Comparison of ENCODE assay signal across 20 mouse cellular contexts in the genomic region with DNA sequence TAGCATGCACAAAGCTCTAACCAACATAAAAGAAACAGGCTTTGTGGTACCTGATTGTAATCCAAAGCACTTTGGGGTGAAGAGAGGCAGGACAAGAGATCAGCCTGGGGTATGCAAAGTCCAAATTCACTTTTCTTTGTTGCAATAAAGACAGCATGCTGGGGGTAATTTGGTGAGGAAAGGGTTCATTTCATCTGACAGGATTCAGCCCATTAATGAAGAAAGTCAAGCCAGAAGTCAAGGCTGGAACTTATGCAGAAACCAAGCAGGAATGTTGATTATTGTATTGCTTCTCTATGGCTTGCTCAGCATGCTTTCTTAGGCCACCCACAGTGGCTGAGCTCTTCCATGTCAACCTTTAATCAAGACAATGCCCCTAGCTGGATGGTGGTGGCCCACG. TPM values are rescaled to one million over a fixed set of nuclear protein-coding genes. Genes with fewer than 3 reads are reported as not detected.
DNase-seq lines count a peak whose midpoint lies in the region; TF ChIP-seq lines count a peak whose summit lies in the region.
"Had no signal": no experiment of that assay in that cellular context is flagged by ENCODE, and none has a peak within 500 bp of the region (broad histone marks: within the 10 kb centered on the region; RNA-seq: fewer than 3 reads in every experiment).

No protein-coding gene starts in this region.

- no peaks in the 10 kb centered on the region for H3K9me3 ChIP-seq in ES-Bruce4 (replicated peaks; ENCODE audit: control insufficient read depth, insufficient read depth, low read length, poor library complexity, severe bottlenecking)
- no peaks in the 10 kb centered on the region for H3K9me3 ChIP-seq in ES-E14 (ENCODE audit: control insufficient read depth, insufficient read depth, low read depth, low read length)
- H3K9me3 ChIP-seq: embryonic facial prominence, embryonic 15.5 days; forebrain, embryonic 12.5 days had no signal

- DNase-seq in ES-E14 (ENCODE audit: low read depth, low spot score) (peak; percentile 80), ZHBTc4 (ENCODE audit: low read depth, low spot score) (peak; percentile 98)
- DNase-seq in adrenal gland, postnatal 10 days, result no peak
- no peak for DNase-seq in layer of hippocampus, postnatal 14 days (ENCODE audit: low spot score in 2 of 2)
- DNase-seq: adrenal gland, adult 2 months; adrenal gland, postnatal 14 days; adrenal gland, postnatal 36 days; B cell, adult 2 months; cerebellum, adult 11-12 months; cerebellum, adult 2 months; cerebellum, adult 9-10 months; cerebellum, postnatal 10 days; cerebellum, postnatal 25 days had no signal

- no peak overlapping the region for H3K4me3 ChIP-seq in ES-Bruce4 (ENCODE audit: low read depth, low read length)
- no peak overlapping the region for H3K4me3 ChIP-seq in ES-E14 (ENCODE audit: insufficient read depth in 1 of 2, low read depth in 1 of 2, low read length in 2 of 2, poor library complexity in 1 of 2, severe bottlenecking in 1 of 2)
- H3K4me3 ChIP-seq: embryonic facial prominence, embryonic 13.5 days; embryonic facial prominence, embryonic 15.5 days; erythroblast, embryonic 14.5 days; forebrain, embryonic 10.5 days; forebrain, embryonic 12.5 days had no signal

- TF ChIP-seq EP300 in ES-Bruce4 (IDR thresholded peaks at IDR 0.05; ENCODE audit: insufficient read depth, low read depth, low read length), result peak; percentile 69

- H3K4me1 ChIP-seq in ES-Bruce4 (ENCODE audit: control insufficient read depth, insufficient read depth, low read length) (peaks cover 5% of the 10 kb centered on the region), ES-E14 (ENCODE audit: control insufficient read depth in 2 of 2, insufficient read depth in 2 of 2, low read length in 2 of 2, poor library complexity in 1 of 2) (peaks cover 11 to 37% of the 10 kb centered on the region in 2 experiments)

- no peak for TF ChIP-seq POLR2A in ES-Bruce4 (IDR thresholded peaks at IDR 0.05; ENCODE audit: insufficient read depth, low read length)

- in situ Hi-C loops in ES-E14 (cut with MboI; ENCODE audit: low sequenced_read_pairs in 2 of 2, unreplicated experiment in 2 of 2), result no loop called here

- H3K27me3 ChIP-seq in ES-Bruce4 (ENCODE audit: control insufficient read depth, insufficient read depth, low read length, poor library complexity, severe bottlenecking), result no peaks in the 10 kb centered on the region
- H3K27me3 ChIP-seq: CH12.LX; embryonic facial prominence, embryonic 13.5 days; embryonic facial prominence, embryonic 15.5 days; forebrain, embryonic 12.5 days had no signal

- no peak for TF ChIP-seq CTCF in ES-Bruce4 (IDR thresholded peaks at IDR 0.05; ENCODE audit: low read depth, low read length)

- H3K27ac ChIP-seq in ES-Bruce4 (ENCODE audit: insufficient read depth, low read length) (peak overlapping the region; percentile 26; the same call in 1 of the 2 replicates), ES-E14 (ENCODE audit: insufficient read depth, low read depth, low read length, poor library complexity, severe bottlenecking) (peak overlapping the region; percentile 81; the same call in 1 of the 2 replicates)
- H3K27ac ChIP-seq: embryonic facial prominence, embryonic 13.5 days; embryonic facial prominence, embryonic 15.5 days; forebrain, embryonic 10.5 days; forebrain, embryonic 12.5 days had no signal

- H3K36me3 ChIP-seq in ES-Bruce4 (ENCODE audit: control insufficient read depth, insufficient read depth, low read length, poor library complexity, severe bottlenecking), result no peaks in the 10 kb centered on the region
- no peaks in the 10 kb centered on the region for H3K36me3 ChIP-seq in ES-E14 (ENCODE audit: control insufficient read depth, insufficient read depth, low read length, poor library complexity, severe bottlenecking)
- H3K36me3 ChIP-seq: embryonic facial prominence, embryonic 13.5 days; embryonic facial prominence, embryonic 15.5 days; forebrain, embryonic 10.5 days; forebrain, embryonic 12.5 days had no signal

- H3K9ac ChIP-seq in ES-Bruce4 (ENCODE audit: low read depth, poor library complexity, severe bottlenecking), result no peak overlapping the region
- no peak overlapping the region for H3K9ac ChIP-seq in ES-E14 (ENCODE audit: insufficient read depth, low read depth, low read length, poor library complexity, severe bottlenecking)
- H3K9ac ChIP-seq: embryonic facial prominence, embryonic 13.5 days; embryonic facial prominence, embryonic 15.5 days; forebrain, embryonic 12.5 days had no signal

TF ChIP-seq in ES-E14, 5 proteins besides CTCF, POLR2A, EP300 and RAD21:
- peak; percentile 70 for TF ChIP-seq CHD2 (IDR thresholded peaks at IDR 0.05; ENCODE audit: low read depth, low read length)
- no peak for TF ChIP-seq HCFC1 (IDR thresholded peaks at IDR 0.05; ENCODE audit: borderline replicate concordance, insufficient read depth, low read length)
- no peak for TF ChIP-seq MAFK (IDR thresholded peaks at IDR 0.05; ENCODE audit: insufficient read depth, low read depth, low read length)
- no peak for TF ChIP-seq ZNF384 (IDR thresholded peaks at IDR 0.05; ENCODE audit: low read depth, low read length)

RNA-seq across cellular contexts. Expression of a gene that starts 5.6 kb away (rescaled TPM):
- polyA plus RNA-seq in ES-Bruce4 (2011; ENCODE audit: insufficient read depth, insufficient read length, low read depth, missing spikeins), result 69.4 and 78.5 TPM in 2 replicates
- total RNA-seq in ES-E14 (2012; rRNA removed), result 161 and 192 TPM in 2 replicates
- total RNA-seq in adrenal gland, postnatal 10 days (2021), result 1 to 10 TPM; 4.5 to 7.6 TPM
- 10 to 100 TPM; 20.2 to 23.2 TPM for total RNA-seq in layer of hippocampus, postnatal 14 days (2021)

RNA-seq across cellular contexts. Expression of a gene that starts 20.5 kb away (rescaled TPM):
- 41.0 and 45.1 TPM in 2 replicates for polyA plus RNA-seq in ES-Bruce4 (2011; ENCODE audit: insufficient read depth, insufficient read length, low read depth, missing spikeins)
- total RNA-seq in ES-E14 (2012; rRNA removed), result 50.9 and 56.1 TPM in 2 replicates
- 10 to 100 TPM; 27.2 to 38.8 TPM for total RNA-seq in adrenal gland, postnatal 10 days (2021)
- total RNA-seq in layer of hippocampus, postnatal 14 days (2021), result 10 to 100 TPM; 32.1 to 35.0 TPM

RNA-seq across cellular contexts. Expression of a gene that starts 44.1 kb away (rescaled TPM):
- 584 and 638 TPM in 2 replicates for polyA plus RNA-seq in ES-Bruce4 (2011; ENCODE audit: insufficient read depth, insufficient read length, low read depth, missing spikeins)
- total RNA-seq in ES-E14 (2012; rRNA removed), result 882 and 1,211 TPM in 2 replicates
- 1,000 to 10,000 TPM; 1,477 to 1,649 TPM for total RNA-seq in adrenal gland, postnatal 10 days (2021)
- 100 to 1,000 TPM; 973 to 982 TPM for total RNA-seq in layer of hippocampus, postnatal 14 days (2021)

RNA-seq across cellular contexts. Expression of a gene that starts 55.4 kb away (rescaled TPM):
- polyA plus RNA-seq in ES-Bruce4 (2011; ENCODE audit: insufficient read depth, insufficient read length, low read depth, missing spikeins), result 86.7 and 87.5 TPM in 2 replicates
- 117 and 123 TPM in 2 replicates for total RNA-seq in ES-E14 (2012; rRNA removed)
- 100 to 1,000 TPM; 104 to 105 TPM for total RNA-seq in adrenal gland, postnatal 10 days (2021)
- total RNA-seq in layer of hippocampus, postnatal 14 days (2021), result 100 to 1,000 TPM; 278 to 289 TPM

Comparison
In these comparisons a context has a peak if more than half of its experiments do, and no peak if none do; other contexts are left out.
1. DNase-seq: peak in ES-E14 (single experiment) and ZHBTc4 (single experiment); none in adrenal gland, postnatal 10 days (single experiment) and layer of hippocampus, postnatal 14 days (0 of 2).